Mouse (Mus musculus) CH12.LX (cell line): Measurements from ENCODE around the gene Cars. TPM values are rescaled to one million over a fixed set of nuclear protein-coding genes. Genes with fewer than 3 reads are reported as not detected.
A peak's percentile ranks its signal among the peaks of the same experiment; 100 is the strongest.

Experiments used
- DNase-seq: peaks from one replicate; pipeline ENCODE4 v3.0.0-alpha.2; 2013; ENCODE audit errors: extremely low read depth
- H3K27ac ChIP-seq: 2 replicates; pipeline ENCODE4 v1.5.1; 2012; ENCODE audit warnings: low read depth, mild to moderate bottlenecking, control low read depth, moderate library complexity; ENCODE audit not compliant: insufficient read depth
- H3K27me3 ChIP-seq: replicated peaks from 2 replicates; pipeline ENCODE3; 2012; ENCODE audit warnings: inconsistent platforms
- H3K36me3 ChIP-seq, 2 experiments: replicated peaks in 1 of 2; 2 replicates each; pipeline versions ENCODE3 to v1.6.1; 2012; ENCODE audit warnings: inconsistent platforms in 1 of 2, low read length in 1 of 2, mild to moderate bottlenecking in 1 of 2, mixed read lengths in 1 of 2, moderate library complexity in 1 of 2; ENCODE audit not compliant: control insufficient read depth in 1 of 2, insufficient read depth in 1 of 2
- H3K4me1 ChIP-seq, 2 experiments: 2 replicates each; pipeline ENCODE4 v1.6.1; 2012; ENCODE audit warnings: inconsistent platforms in 1 of 2, moderate library complexity in 1 of 2; ENCODE audit not compliant: insufficient read depth in 2 of 2, control insufficient read depth in 1 of 2
- H3K4me2 ChIP-seq: 2 replicates; pipeline ENCODE4 v1.6.1; 2012; ENCODE audit warnings: low read depth, mild to moderate bottlenecking, control low read depth; ENCODE audit not compliant: poor library complexity, insufficient read depth, severe bottlenecking
- H3K4me3 ChIP-seq, 3 experiments: fragments of 150-350 bp in 1 of 3; sonication (generic) in 1 of 3; replicated peaks in 1 of 3; 2 replicates each; pipeline versions ENCODE3 to v1.5.1; 2011 to 2012; ENCODE audit warnings: low read depth in 2 of 3, low read length in 2 of 3, mild to moderate bottlenecking in 2 of 3, moderate library complexity in 2 of 3, control low read depth in 1 of 3, improper control_type of control experiment in 1 of 3, inconsistent platforms in 1 of 3, mixed read lengths in 1 of 3; ENCODE audit not compliant: poor library complexity in 1 of 3
- H3K79me2 ChIP-seq: replicated peaks from 2 replicates; pipeline ENCODE4 v1.6.1; 2012; ENCODE audit warnings: mild to moderate bottlenecking, moderate library complexity; ENCODE audit not compliant: control insufficient read depth, poor library complexity, insufficient read depth, severe bottlenecking; ENCODE audit errors: extremely low read depth
- H3K9ac ChIP-seq: 2 replicates; pipeline ENCODE4 v1.6.1; 2012; ENCODE audit warnings: low read depth, mild to moderate bottlenecking, control low read depth, moderate library complexity; ENCODE audit not compliant: insufficient read depth
- H3K9me3 ChIP-seq: replicated peaks from 2 replicates; pipeline ENCODE3; 2012; ENCODE audit warnings: low read length, inconsistent platforms, mixed read lengths
- GABPA ChIP-seq: IDR thresholded peaks from 2 replicates; pipeline ENCODE4 v1.6.1; 2012; ENCODE audit warnings: low read depth, low read length, improper control_type of control experiment, inconsistent platforms; ENCODE audit not compliant: insufficient replicate concordance
- HCFC1 ChIP-seq: IDR thresholded peaks from 2 replicates; pipeline ENCODE4 v1.6.1; 2012; ENCODE audit warnings: low read depth, mild to moderate bottlenecking, inconsistent platforms, low read length, improper control_type of control experiment
- IRF4 ChIP-seq: IDR thresholded peaks from 2 replicates; pipeline ENCODE4 v1.6.1; 2014; ENCODE audit warnings: low read depth, mild to moderate bottlenecking, inconsistent platforms, low read length, improper control_type of control experiment
- JUND ChIP-seq: conservative IDR thresholded peaks from 2 replicates; pipeline ENCODE4 v1.6.1; 2011; ENCODE audit warnings: low read depth, low read length, improper control_type of control experiment
- KAT2A ChIP-seq: IDR thresholded peaks from 2 replicates; pipeline ENCODE4 v1.6.1; 2012; ENCODE audit warnings: low read length, improper control_type of control experiment, inconsistent platforms; ENCODE audit not compliant: insufficient replicate concordance
- MAZ ChIP-seq: IDR thresholded peaks from 2 replicates; pipeline ENCODE4 v1.6.1; 2012; ENCODE audit warnings: low read depth, mild to moderate bottlenecking, inconsistent platforms, low read length, improper control_type of control experiment, moderate library complexity
- POLR2AphosphoS2 ChIP-seq: IDR thresholded peaks from 2 replicates; pipeline ENCODE4 v1.6.1; 2011; ENCODE audit warnings: low read depth, low read length, improper control_type of control experiment
- RAD21 ChIP-seq: IDR thresholded peaks from 2 replicates; pipeline ENCODE4 v1.6.1; 2011; ENCODE audit warnings: low read depth, mild to moderate bottlenecking, low read length, improper control_type of control experiment, moderate library complexity
- SIN3A ChIP-seq: IDR thresholded peaks from 2 replicates; pipeline ENCODE4 v1.6.1; 2012; ENCODE audit warnings: low read length, improper control_type of control experiment, inconsistent platforms
- UBTF ChIP-seq: IDR thresholded peaks from 2 replicates; pipeline ENCODE4 v1.6.1; 2012; ENCODE audit warnings: low read depth, mild to moderate bottlenecking, inconsistent platforms, low read length, improper control_type of control experiment, moderate library complexity
- ZKSCAN1 ChIP-seq: IDR thresholded peaks from 2 replicates; pipeline ENCODE4 v1.6.1; 2012; ENCODE audit warnings: low read depth, inconsistent platforms, low read length, improper control_type of control experiment, borderline replicate concordance
- ZMIZ1 ChIP-seq: IDR thresholded peaks from 2 replicates; pipeline ENCODE4 v1.6.1; 2012; ENCODE audit warnings: low read depth, mild to moderate bottlenecking, inconsistent platforms, low read length, improper control_type of control experiment
- dilution Hi-C: fragments of 300-500 bp; cut with MboI; formaldehyde crosslinking; loops from 2 replicates; pipeline ENCODE4 v1.14.3; 2020; ENCODE audit warnings: low sequenced_read_pairs; ENCODE audit not compliant: extremely low pct_unique_long_range_greater_than_20kb, extremely low pct_ligation_motif_present
- in situ Hi-C: fragments of 300-500 bp; cut with MboI; formaldehyde crosslinking; loops from 3 replicates; pipeline ENCODE4 v1.14.3; 2019; ENCODE audit warnings: low sequenced_read_pairs, low pct_ligation_motif_present, low pct_unique_long_range_greater_than_20kb, mixed read lengths
- polyA plus RNA-seq: library from polyadenylated mRNA; unstranded; fragments of >175 nt; gene quantifications from 2 replicates; pipeline ENCODE4 v1.2.1, GENCODE M21; 2012; ENCODE audit warnings: low read depth; ENCODE audit not compliant: insufficient read length
- total RNA-seq, 2 experiments: library from RNA; depleted of rRNA; stranded (reverse); fragments of 300-350 nt in 1 of 2; fragments of >200 nt in 1 of 2; gene quantifications; 2 replicates each; pipeline ENCODE4 v1.2.3; 2012 to 2014

Cars gene
- total and polyA plus RNA-seq, 3 experiments = 118 to 222 (median 170) TPM

- H3K27me3 ChIP-seq = no peaks in the 10 kb centered on the region
- H3K79me2 ChIP-seq = no peaks in the 10 kb centered on the region
- DNase-seq = no peak
- no peaks in the 10 kb centered on the region for H3K4me1 ChIP-seq
- dilution Hi-C loops (no loop called here), in situ Hi-C loops (no loop called here)
- H3K27ac ChIP-seq = no peak overlapping the region
- no peaks in the 10 kb centered on the region for H3K9me3 ChIP-seq
- no peak overlapping the region for H3K4me2 ChIP-seq
- TF ChIP-seq ZKSCAN1 = no peak
- TF ChIP-seq, all 38 proteins: peak for 0
- Histone ChIP-seq H3K36me3 (peaks cover 85 to 94% of the 10 kb centered on the region in 2 experiments), H3K9ac (no peak overlapping the region), H3K4me3 (no peak overlapping the region)
Observed at GRCm38 (mm10) chr7:143556964-143557610, 42.8 kb downstream of the Cars start.

DNA sequence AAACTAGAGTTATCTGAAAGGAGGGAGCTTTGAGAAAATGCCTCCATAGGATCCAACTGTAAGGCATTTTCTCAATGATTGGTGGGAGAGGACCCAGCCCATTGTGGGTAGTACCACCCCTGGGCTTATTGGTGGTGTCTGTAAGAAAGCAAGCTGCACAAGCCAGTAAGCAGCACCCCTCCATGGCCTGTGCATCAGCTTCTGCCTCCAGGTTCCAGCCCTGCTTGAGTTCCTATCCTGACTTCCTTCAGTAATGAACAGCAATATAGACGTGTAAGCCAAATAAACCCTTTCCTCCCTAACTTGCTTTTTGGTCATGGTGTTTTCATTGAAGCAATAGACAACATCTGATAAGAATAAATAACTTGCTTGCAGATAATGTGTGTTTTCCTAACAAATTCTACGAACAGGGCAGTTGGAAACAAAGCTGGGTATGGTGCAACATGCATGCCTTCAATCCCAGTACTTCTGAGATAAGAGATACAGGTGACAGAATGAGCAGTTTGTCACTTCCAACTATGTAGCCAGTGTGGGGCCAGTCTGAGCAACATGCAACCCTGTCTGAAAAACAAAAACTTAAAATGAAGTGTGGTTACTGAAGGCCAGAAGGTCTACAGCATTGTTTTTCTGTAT lies 50.2 kb downstream of the Cars start:
- dilution Hi-C loops (no loop called here), in situ Hi-C loops (no loop called here)
- peaks cover 0 to 34% of the 10 kb centered on the region in 2 experiments; a peak in 2 of 4 replicates for H3K4me1 ChIP-seq
- no peaks in the 10 kb centered on the region for H3K9me3 ChIP-seq
- H3K79me2 ChIP-seq = peaks cover 29% of the 10 kb centered on the region
- peaks cover 19 to 46% of the 10 kb centered on the region in 2 experiments for H3K36me3 ChIP-seq
- DNase-seq = no peak
- H3K27ac ChIP-seq = peak overlapping the region; percentile 43
- H3K27me3 ChIP-seq = no peaks in the 10 kb centered on the region
- H3K9ac ChIP-seq = peak overlapping the region; percentile 76; the same call in 1 of the 2 replicates
- TF ChIP-seq RAD21 = no peak
- TF ChIP-seq SIN3A = no peak
- no peak for TF ChIP-seq KAT2A
- no peak for TF ChIP-seq IRF4
- peak; percentile 18 for TF ChIP-seq ZMIZ1
- no peak for TF ChIP-seq MAZ
- no peak for TF ChIP-seq UBTF
- TF ChIP-seq POLR2AphosphoS2 = 0 out of 2 replicates have a peak, but pooled peaks have one; percentile 7
- TF ChIP-seq GABPA = no peak
- TF ChIP-seq HCFC1 = no peak
- TF ChIP-seq JUND = no peak
- peak overlapping the region; percentile 42 for H3K4me2 ChIP-seq
- peak overlapping the region; percentile 63 to 97 (median 64) for H3K4me3 ChIP-seq
